Mouse (Mus musculus): Measurements from ENCODE around the gene Gnl2. TPM values are rescaled to one million over a fixed set of nuclear protein-coding genes. Genes with fewer than 3 reads are reported as not detected.

Gnl2 gene
- polyA plus RNA-seq (2015; fragmentation: Nextera tagmentation; extraction: Ambion mirVana): 31.8 and 33.6 TPM in 2 replicates

- no peak within 1 kb of the TSS for H3K9ac ChIP-seq
- H3K4me1 ChIP-seq (replicated peaks): no peaks in the 10 kb centered on the region
- WGBS (ENCODE audit: insufficient replicate concordance): 53% methylated on average over 10 of the region's 10 CpGs
- peaks cover 33% of the 10 kb centered on the region for H3K27me3 ChIP-seq
- H3K27ac ChIP-seq (replicated peaks): no peak within 1 kb of the TSS
- H3K4me3 ChIP-seq (replicated peaks): no peak within 1 kb of the TSS
- no peaks in the 10 kb centered on the region for H3K9me3 ChIP-seq (replicated peaks)
- no peaks in the 10 kb centered on the region for H3K36me3 ChIP-seq (replicated peaks)
- ATAC-seq (ENCODE audit: insufficient read depth): no peak
- H3K4me2 ChIP-seq: no peak within 1 kb of the TSS; the same call in 1 of the 2 replicates
These were observed at the start of gene Gnl2 for GRCm38 (mm10) chr4:125015806-125016635. Gene Gnl2, plus strand, starts transcription at chr4:125016585.

- no peaks in the 10 kb centered on the region for H3K27me3 ChIP-seq
- H3K36me3 ChIP-seq (replicated peaks): no peaks in the 10 kb centered on the region
- no peak overlapping the region for H3K9ac ChIP-seq
- H3K4me1 ChIP-seq (replicated peaks): no peaks in the 10 kb centered on the region
- ATAC-seq (ENCODE audit: insufficient read depth): no peak
- H3K27ac ChIP-seq (replicated peaks): no peak overlapping the region
- no peak overlapping the region for H3K4me3 ChIP-seq (replicated peaks)
- no peaks in the 10 kb centered on the region for H3K9me3 ChIP-seq (replicated peaks)
- no peak overlapping the region for H3K4me2 ChIP-seq
- WGBS (ENCODE audit: insufficient replicate concordance): 47% methylated on average over 6 of the region's 6 CpGs
These were observed 47.7 kb upstream of the Gnl2 start for GRCm38 (mm10) chr4:124968711-124969110.

- no peak overlapping the region for H3K9ac ChIP-seq
- ATAC-seq (ENCODE audit: insufficient read depth): no peak
- no peak overlapping the region for H3K4me2 ChIP-seq
- no peaks in the 10 kb centered on the region for H3K9me3 ChIP-seq (replicated peaks)
- no peaks in the 10 kb centered on the region for H3K27me3 ChIP-seq
- 44% methylated on average over 7 of the region's 7 CpGs for WGBS (ENCODE audit: insufficient replicate concordance)
- H3K4me1 ChIP-seq (replicated peaks): no peaks in the 10 kb centered on the region
- H3K27ac ChIP-seq (replicated peaks): no peak overlapping the region
- H3K36me3 ChIP-seq (replicated peaks): no peaks in the 10 kb centered on the region
- H3K4me3 ChIP-seq (replicated peaks): no peak overlapping the region
These were observed 47.1 kb upstream of the Gnl2 start for GRCm38 (mm10) chr4:124969219-124969848.

GRCm38 (mm10) chr4:124970194-124970593, 46.2 kb upstream of the Gnl2 start:
- ATAC-seq (ENCODE audit: insufficient read depth): no peak
- Histone ChIP-seq H3K4me3 (replicated peaks) (no peak overlapping the region), H3K9me3 (replicated peaks) (no peaks in the 10 kb centered on the region), H3K9ac (no peak overlapping the region), H3K4me1 (replicated peaks) (no peaks in the 10 kb centered on the region), H3K4me2 (no peak overlapping the region), H3K36me3 (replicated peaks) (no peaks in the 10 kb centered on the region), H3K27ac (replicated peaks) (no peak overlapping the region), H3K27me3 (no peaks in the 10 kb centered on the region)
- 57% methylated on average over 11 of the region's 11 CpGs for WGBS (ENCODE audit: insufficient replicate concordance)

- Histone ChIP-seq H3K36me3 (replicated peaks) (no peaks in the 10 kb centered on the region), H3K27ac (replicated peaks) (no peak overlapping the region), H3K9me3 (replicated peaks) (no peaks in the 10 kb centered on the region), H3K27me3 (no peaks in the 10 kb centered on the region), H3K4me1 (replicated peaks) (no peaks in the 10 kb centered on the region), H3K9ac (no peak overlapping the region), H3K4me3 (replicated peaks) (no peak overlapping the region), H3K4me2 (no peak overlapping the region)
- no peak for ATAC-seq (ENCODE audit: insufficient read depth)
- WGBS (ENCODE audit: insufficient replicate concordance): 57% methylated on average over 5 of the region's 5 CpGs
These were observed 45.7 kb upstream of the Gnl2 start for GRCm38 (mm10) chr4:124970677-124971076.

- H3K4me3 ChIP-seq (replicated peaks): no peak overlapping the region
- no peak overlapping the region for H3K4me2 ChIP-seq
- no peak for ATAC-seq (ENCODE audit: insufficient read depth)
- H3K4me1 ChIP-seq (replicated peaks): no peaks in the 10 kb centered on the region
- H3K9ac ChIP-seq: no peak overlapping the region
- H3K27me3 ChIP-seq: no peaks in the 10 kb centered on the region
- 59% methylated on average over 8 of the region's 8 CpGs for WGBS (ENCODE audit: insufficient replicate concordance)
- H3K36me3 ChIP-seq (replicated peaks): no peaks in the 10 kb centered on the region
- H3K27ac ChIP-seq (replicated peaks): no peak overlapping the region
- no peaks in the 10 kb centered on the region for H3K9me3 ChIP-seq (replicated peaks)
These were observed 45.3 kb upstream of the Gnl2 start for GRCm38 (mm10) chr4:124971094-124971493.

GRCm38 (mm10) chr4:124972316-124972715, 44.1 kb upstream of the Gnl2 start:
- no peaks in the 10 kb centered on the region for H3K9me3 ChIP-seq (replicated peaks)
- WGBS (ENCODE audit: insufficient replicate concordance): 52% methylated on average over 9 of the region's 9 CpGs
- H3K4me3 ChIP-seq (replicated peaks): no peak overlapping the region

GRCm38 (mm10) chr4:124973296-124973695, 43.1 kb upstream of the Gnl2 start:
- Histone ChIP-seq H3K4me2 (no peak overlapping the region), H3K27ac (replicated peaks) (no peak overlapping the region), H3K36me3 (replicated peaks) (no peaks in the 10 kb centered on the region), H3K9me3 (replicated peaks) (no peaks in the 10 kb centered on the region), H3K9ac (no peak overlapping the region), H3K4me3 (replicated peaks) (no peak overlapping the region), H3K4me1 (replicated peaks) (no peaks in the 10 kb centered on the region), H3K27me3 (no peaks in the 10 kb centered on the region)
- ATAC-seq (ENCODE audit: insufficient read depth): no peak
- WGBS (ENCODE audit: insufficient replicate concordance): 52% methylated on average over 2 of the region's 2 CpGs

More at GRCm38 (mm10) chr4:124972316-124972715, 44.1 kb upstream of the Gnl2 start:
- Histone ChIP-seq H3K4me2 (no peak overlapping the region), H3K9ac (no peak overlapping the region), H3K36me3 (replicated peaks) (no peaks in the 10 kb centered on the region), H3K4me1 (replicated peaks) (no peaks in the 10 kb centered on the region), H3K27ac (replicated peaks) (no peak overlapping the region), H3K27me3 (no peaks in the 10 kb centered on the region)
- no peak for ATAC-seq (ENCODE audit: insufficient read depth)

GRCm38 (mm10) chr4:124978201-124978600, 38.2 kb upstream of the Gnl2 start:
- 17% methylated on average over 5 of the region's 5 CpGs for WGBS (ENCODE audit: insufficient replicate concordance)
- Histone ChIP-seq H3K4me1 (replicated peaks) (no peaks in the 10 kb centered on the region), H3K9ac (no peak overlapping the region), H3K36me3 (replicated peaks) (no peaks in the 10 kb centered on the region), H3K27ac (replicated peaks) (no peak overlapping the region), H3K27me3 (peaks cover 26% of the 10 kb centered on the region), H3K9me3 (replicated peaks) (no peaks in the 10 kb centered on the region), H3K4me3 (replicated peaks) (no peak overlapping the region), H3K4me2 (no peak overlapping the region)
- ATAC-seq (ENCODE audit: insufficient read depth): no peak

- Histone ChIP-seq H3K9me3 (replicated peaks) (no peaks in the 10 kb centered on the region), H3K4me2 (no peak overlapping the region), H3K27me3 (peaks cover 81% of the 10 kb centered on the region), H3K4me1 (replicated peaks) (peaks cover 10% of the 10 kb centered on the region; the same call in 1 of the 2 replicates), H3K9ac (no peak overlapping the region), H3K36me3 (replicated peaks) (no peaks in the 10 kb centered on the region), H3K4me3 (replicated peaks) (no peak overlapping the region), H3K27ac (replicated peaks) (no peak overlapping the region)
- no peak for ATAC-seq (ENCODE audit: insufficient read depth)
- 13% methylated on average over 9 of the region's 9 CpGs for WGBS (ENCODE audit: insufficient replicate concordance)
These were observed 32.4 kb upstream of the Gnl2 start for GRCm38 (mm10) chr4:124983893-124984526.

Measured in liver, embryonic 15.5 days (tissue).